Mouse (Mus musculus): ENCODE results near the gene Pth2. TPM values are rescaled to one million over a fixed set of nuclear protein-coding genes. Genes with fewer than 3 reads are reported as not detected.

Pth2 gene
- polyA plus RNA-seq, 1 experiment, result not detected

DNA sequence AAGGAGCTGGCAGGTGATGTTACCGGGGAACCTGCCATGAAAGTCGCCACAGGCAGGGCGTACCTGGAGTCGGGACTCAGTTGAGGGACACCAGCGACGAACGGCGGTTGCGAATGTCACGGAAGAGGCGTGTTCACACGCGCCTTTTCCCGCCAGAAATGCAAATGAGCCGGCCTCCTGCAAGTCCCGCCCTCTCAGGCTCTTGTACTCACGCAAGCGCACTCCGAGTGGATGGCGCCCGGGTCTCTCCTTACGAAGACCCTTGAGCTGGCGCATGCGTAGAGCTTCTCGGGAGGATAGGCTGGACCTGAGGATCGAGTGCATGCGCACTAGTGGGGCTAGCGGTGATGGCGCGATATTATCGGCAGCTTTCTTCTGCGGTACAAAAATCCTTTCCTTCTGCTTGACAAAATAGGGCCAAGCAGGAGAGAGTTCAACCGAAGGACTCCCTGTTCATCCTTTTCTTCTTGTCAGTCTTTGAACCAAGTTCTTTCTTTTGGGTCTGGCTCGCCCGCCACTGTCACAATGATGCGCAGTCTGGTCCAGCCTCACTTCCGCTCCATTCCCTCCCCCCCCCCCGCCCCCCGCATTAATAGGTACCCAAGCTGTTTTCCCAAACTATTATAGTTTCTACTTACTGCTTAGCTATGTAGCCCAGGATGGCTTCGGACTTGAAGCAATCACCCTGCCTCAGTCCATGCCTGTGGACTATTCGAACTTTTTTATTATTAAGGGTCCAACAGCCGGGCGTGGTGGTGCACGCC, 23.8 kb downstream of the Pth2 start, which contains the start of gene Ccdc155:
Gene Ccdc155 (minus strand): TSS at position 513 of the 764 bp plus-strand sequence.
- peak; percentile 86 for TF ChIP-seq POLR2A (IDR thresholded peaks at IDR 0.05; ENCODE audit: low read depth, low read length)
- TF ChIP-seq CTCF (IDR thresholded peaks at IDR 0.05; ENCODE audit: borderline replicate concordance, insufficient read depth, low read length), result no peak
- Histone ChIP-seq H3K4me1 (ENCODE audit: control insufficient read depth, insufficient read depth, low read length) (no peaks in the 10 kb centered on the region), H3K27ac (ENCODE audit: insufficient read depth, low read length) (no peak within 1 kb of the TSS), H3K4me3 (ENCODE audit: insufficient read depth, low read length) (peak within 1 kb of the TSS; percentile 48)

DNA sequence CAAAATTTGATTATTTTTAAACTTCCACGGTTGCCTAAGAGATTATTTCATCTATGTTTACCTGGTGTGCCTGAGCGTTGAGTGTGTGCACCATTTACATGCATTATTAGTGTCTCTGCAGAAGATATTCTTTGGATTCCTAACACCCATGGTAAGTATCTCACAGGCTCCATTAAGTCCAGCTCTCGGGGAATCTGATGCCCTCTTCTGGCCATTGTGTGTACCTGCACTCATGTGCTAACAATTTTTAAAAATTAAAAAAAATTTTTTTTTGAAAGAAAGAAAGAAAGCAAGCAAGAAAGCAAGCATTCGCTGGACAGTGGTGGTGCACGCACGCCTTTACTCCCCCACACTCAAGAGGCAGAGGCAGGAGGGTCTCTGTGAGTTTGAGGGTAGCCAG, 27.5 kb downstream of the Pth2 start:
- TF ChIP-seq CTCF (IDR thresholded peaks at IDR 0.05; ENCODE audit: borderline replicate concordance, insufficient read depth, low read length), result no peak
- TF ChIP-seq POLR2A (IDR thresholded peaks at IDR 0.05; ENCODE audit: low read depth, low read length), result no peak
- Histone ChIP-seq H3K4me1 (ENCODE audit: control insufficient read depth, insufficient read depth, low read length) (no peaks in the 10 kb centered on the region), H3K27ac (ENCODE audit: insufficient read depth, low read length) (no peak overlapping the region), H3K4me3 (ENCODE audit: insufficient read depth, low read length) (no peak overlapping the region)

DNA sequence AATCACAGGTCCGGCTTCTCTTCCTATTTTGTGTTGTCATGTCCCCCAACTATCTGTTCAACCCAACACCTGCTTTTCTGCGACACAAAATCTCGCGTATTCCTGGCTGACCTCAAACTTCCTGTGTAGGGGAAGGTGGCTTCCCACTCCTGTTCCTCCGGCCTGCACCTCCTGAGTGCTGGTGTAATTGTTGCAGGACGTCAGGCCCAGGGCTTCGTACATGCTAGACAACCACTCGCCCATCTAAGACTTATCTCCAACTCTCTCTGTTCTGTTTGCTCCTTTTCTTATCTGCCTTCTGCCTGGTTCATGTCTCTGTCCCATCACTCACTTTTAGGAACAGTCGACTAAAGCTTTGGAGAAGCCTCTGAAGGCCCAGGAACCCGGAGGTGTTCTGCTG, 30.3 kb downstream of the Pth2 start:
- no peak overlapping the region for H3K4me3 ChIP-seq (ENCODE audit: insufficient read depth, low read length)
- no peak for TF ChIP-seq POLR2A (IDR thresholded peaks at IDR 0.05; ENCODE audit: low read depth, low read length)
- no peak for TF ChIP-seq CTCF (IDR thresholded peaks at IDR 0.05; ENCODE audit: borderline replicate concordance, insufficient read depth, low read length)
- H3K4me1 ChIP-seq (ENCODE audit: control insufficient read depth, insufficient read depth, low read length), result peaks cover 2% of the 10 kb centered on the region; the same call in 1 of the 2 replicates
- no peak overlapping the region for H3K27ac ChIP-seq (ENCODE audit: insufficient read depth, low read length)

DNA sequence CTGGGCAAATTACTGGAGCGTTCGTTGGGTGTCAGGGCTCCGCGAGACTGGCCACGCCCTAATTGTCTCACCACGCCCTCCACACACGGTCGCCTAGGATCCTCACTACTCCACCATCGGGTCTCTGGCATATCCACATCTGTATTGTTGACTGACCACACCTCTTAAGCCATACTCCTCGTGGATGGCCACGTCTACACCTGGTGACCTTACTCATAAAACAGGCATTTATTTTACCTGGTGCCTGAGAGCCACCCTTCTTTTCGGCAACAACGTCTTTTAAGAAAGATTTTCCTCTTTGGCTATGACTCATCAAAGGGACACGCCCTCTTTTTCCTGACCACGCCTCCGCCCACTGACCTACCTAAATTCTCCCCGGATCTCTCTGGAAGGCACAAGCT, 31.1 kb downstream of the Pth2 start, which contains the start of gene Dkkl1:
Gene Dkkl1 (minus strand): TSS at position 297 of the 401 bp plus-strand sequence.
- TF ChIP-seq CTCF (IDR thresholded peaks at IDR 0.05; ENCODE audit: borderline replicate concordance, insufficient read depth, low read length), result no peak
- no peak for TF ChIP-seq POLR2A (IDR thresholded peaks at IDR 0.05; ENCODE audit: low read depth, low read length)
- Histone ChIP-seq H3K4me1 (ENCODE audit: control insufficient read depth, insufficient read depth, low read length) (peaks cover 2% of the 10 kb centered on the region; the same call in 1 of the 2 replicates), H3K4me3 (ENCODE audit: insufficient read depth, low read length) (no peak within 1 kb of the TSS), H3K27ac (ENCODE audit: insufficient read depth, low read length) (no peak within 1 kb of the TSS)

DNA sequence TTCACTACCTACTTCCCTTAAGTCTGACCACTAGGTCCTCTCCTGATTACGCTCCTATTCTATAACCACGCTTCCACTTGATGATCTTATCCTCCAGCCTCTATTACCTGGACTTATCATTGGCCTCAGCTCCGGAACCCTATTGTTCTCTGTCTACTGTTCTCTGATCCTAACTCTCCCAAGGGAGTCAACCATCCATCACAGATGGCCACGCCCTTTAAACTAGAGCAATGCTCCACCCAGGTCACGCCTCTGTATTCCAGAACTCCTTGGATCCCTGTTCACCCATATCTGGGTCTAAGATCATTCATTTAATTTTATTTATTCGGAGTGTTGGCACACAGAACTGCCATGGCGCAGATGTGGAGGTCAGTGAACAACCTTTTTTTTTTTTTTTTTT, 31.6 kb downstream of the Pth2 start:
- Histone ChIP-seq H3K4me1 (ENCODE audit: control insufficient read depth, insufficient read depth, low read length) (peaks cover 2% of the 10 kb centered on the region; the same call in 1 of the 2 replicates), H3K4me3 (ENCODE audit: insufficient read depth, low read length) (no peak overlapping the region), H3K27ac (ENCODE audit: insufficient read depth, low read length) (no peak overlapping the region)
- no peak for TF ChIP-seq POLR2A (IDR thresholded peaks at IDR 0.05; ENCODE audit: low read depth, low read length)
- TF ChIP-seq CTCF (IDR thresholded peaks at IDR 0.05; ENCODE audit: borderline replicate concordance, insufficient read depth, low read length), result no peak

DNA sequence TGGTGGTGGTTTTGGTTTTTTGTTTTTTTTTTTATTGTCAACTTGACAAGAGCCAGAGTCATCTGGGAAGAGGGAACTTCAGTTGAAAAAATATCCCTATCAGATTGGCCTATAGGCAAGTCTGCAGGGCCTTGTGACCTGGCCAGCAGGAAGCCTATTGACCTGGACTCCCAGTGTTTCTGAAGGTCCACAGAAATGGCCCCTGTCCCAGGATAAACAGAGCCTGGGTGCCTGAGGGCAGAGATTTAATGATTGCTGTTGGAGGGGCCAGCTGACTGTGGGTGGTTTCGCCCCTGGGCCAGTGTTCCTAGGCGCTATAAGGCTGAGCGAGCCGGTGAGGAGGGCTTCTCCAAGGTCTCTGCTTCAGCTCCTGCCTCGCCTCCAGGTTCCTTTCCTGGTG, 32.9 kb downstream of the Pth2 start:
- H3K4me1 ChIP-seq (ENCODE audit: control insufficient read depth, insufficient read depth, low read length), result peaks cover 2% of the 10 kb centered on the region; the same call in 1 of the 2 replicates
- H3K4me3 ChIP-seq (ENCODE audit: insufficient read depth, low read length), result no peak overlapping the region
- H3K27ac ChIP-seq (ENCODE audit: insufficient read depth, low read length), result no peak overlapping the region
- TF ChIP-seq CTCF (IDR thresholded peaks at IDR 0.05; ENCODE audit: borderline replicate concordance, insufficient read depth, low read length) (no peak), POLR2A (IDR thresholded peaks at IDR 0.05; ENCODE audit: low read depth, low read length) (no peak)

DNA sequence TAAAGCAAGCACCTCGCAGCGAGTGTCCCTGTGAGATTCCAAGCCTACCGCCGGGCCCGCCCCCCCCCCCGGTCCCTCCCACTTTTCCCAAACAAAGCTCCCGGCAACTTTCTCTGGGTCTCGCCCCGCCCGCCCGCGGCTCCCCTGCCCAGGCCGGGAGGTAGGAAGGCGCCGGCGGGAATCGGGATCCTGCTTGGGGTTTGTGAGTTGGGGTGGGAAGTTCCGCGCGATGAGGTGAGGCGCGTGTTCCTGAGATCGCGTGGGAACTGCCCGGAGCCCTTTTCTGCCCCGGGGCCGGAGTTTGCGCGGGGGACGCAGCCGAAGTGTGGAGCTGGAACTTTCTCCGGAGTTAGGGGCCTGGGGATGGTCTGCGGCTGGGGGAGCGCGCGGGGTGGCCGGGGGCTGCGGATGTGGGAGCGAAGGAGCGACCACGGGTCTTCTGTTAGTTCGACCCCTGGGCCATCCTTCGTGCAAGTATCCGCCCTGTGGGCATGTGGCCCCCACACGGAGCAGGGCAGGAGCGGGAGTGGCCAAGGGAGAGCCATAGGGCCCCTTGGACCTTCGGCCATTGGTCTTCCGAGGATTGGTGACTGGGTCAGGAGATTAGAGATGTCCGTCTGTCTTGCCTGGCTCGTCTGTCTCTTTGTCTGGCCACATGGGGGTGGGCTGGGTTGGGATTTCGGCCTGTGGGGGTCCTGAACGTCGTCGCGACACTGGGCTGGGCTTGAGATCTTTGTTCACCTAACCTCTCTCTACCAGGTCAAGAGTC, 35.1 kb downstream of the Pth2 start, which contains the start of gene Tead2:
Gene Tead2 (plus strand): TSS at position 81 of the 769 bp plus-strand sequence.
- peaks cover 2% of the 10 kb centered on the region; the same call in 1 of the 2 replicates for H3K4me1 ChIP-seq (ENCODE audit: control insufficient read depth, insufficient read depth, low read length)
- H3K27ac ChIP-seq (ENCODE audit: insufficient read depth, low read length), result peak within 1 kb of the TSS; percentile 50; the same call in 1 of the 2 replicates
- TF ChIP-seq CTCF (IDR thresholded peaks at IDR 0.05; ENCODE audit: borderline replicate concordance, insufficient read depth, low read length), result no peak
- peak; percentile 65 for TF ChIP-seq POLR2A (IDR thresholded peaks at IDR 0.05; ENCODE audit: low read depth, low read length)
- H3K4me3 ChIP-seq (ENCODE audit: insufficient read depth, low read length), result peak within 1 kb of the TSS; percentile 94

DNA sequence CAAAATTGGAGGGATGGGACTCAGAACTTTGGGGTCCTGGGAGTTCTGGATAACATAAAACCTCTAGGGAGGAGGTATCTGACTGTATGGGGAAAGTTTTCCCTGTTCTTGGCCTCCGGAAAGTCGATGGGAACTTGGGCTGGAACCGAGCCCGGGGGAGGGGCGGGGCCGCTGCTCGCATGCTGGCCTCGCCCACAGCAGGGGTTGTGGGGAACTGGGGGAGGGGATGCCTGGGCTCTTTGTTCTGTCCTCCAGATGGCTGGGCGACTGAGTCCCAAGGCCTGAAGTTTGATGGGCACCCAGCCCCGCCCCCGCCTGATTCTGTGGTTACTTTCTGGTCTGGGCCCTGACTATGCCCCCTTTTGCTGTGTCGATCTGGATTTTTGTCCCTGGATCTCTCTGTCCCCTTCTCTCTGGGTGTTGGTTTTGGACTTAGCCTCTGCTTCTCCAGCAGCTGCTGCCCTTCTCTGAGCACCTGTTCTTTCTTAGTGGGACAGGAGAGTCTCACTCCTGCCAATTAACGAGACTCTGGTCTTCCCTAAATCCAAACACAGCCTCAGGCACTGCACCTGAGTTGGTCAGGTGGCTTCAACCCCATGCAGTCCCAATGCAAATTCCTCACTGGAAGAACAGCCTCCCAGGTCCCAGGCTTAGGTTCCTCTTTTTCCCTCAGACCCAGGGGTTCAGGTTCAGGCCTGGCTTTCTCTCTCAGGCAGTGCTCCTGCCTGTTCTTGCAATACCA, 35.8 kb downstream of the Pth2 start:
- Histone ChIP-seq H3K4me3 (ENCODE audit: insufficient read depth, low read length) (peak overlapping the region; percentile 94), H3K27ac (ENCODE audit: insufficient read depth, low read length) (peak overlapping the region; percentile 50; the same call in 1 of the 2 replicates), H3K4me1 (ENCODE audit: control insufficient read depth, insufficient read depth, low read length) (peaks cover 2% of the 10 kb centered on the region; the same call in 1 of the 2 replicates)
- TF ChIP-seq CTCF (IDR thresholded peaks at IDR 0.05; ENCODE audit: borderline replicate concordance, insufficient read depth, low read length) (no peak), POLR2A (IDR thresholded peaks at IDR 0.05; ENCODE audit: low read depth, low read length) (peak; percentile 23)

DNA sequence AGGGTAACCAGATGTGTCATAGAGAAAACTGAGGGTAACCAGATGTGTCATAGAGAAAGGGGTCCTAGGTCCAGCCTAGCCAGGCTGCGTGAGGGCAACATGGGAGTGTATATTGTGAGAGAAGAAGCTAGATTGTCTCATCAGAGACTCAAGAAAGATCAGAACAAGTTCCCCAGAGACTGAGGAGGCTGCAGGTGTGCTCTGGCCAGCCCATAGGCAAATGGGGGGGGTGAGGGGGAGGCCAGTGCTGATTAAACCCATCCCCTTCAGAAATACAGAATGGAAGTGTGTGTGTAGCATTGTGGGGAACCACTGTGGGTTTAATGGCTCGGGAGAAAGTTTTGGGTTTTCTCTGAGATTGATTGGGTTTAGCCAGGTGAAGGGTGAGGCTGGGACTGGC, 40.9 kb downstream of the Pth2 start:
- TF ChIP-seq CTCF (IDR thresholded peaks at IDR 0.05; ENCODE audit: borderline replicate concordance, insufficient read depth, low read length), result no peak
- TF ChIP-seq POLR2A (IDR thresholded peaks at IDR 0.05; ENCODE audit: low read depth, low read length), result no peak
- Histone ChIP-seq H3K27ac (ENCODE audit: insufficient read depth, low read length) (no peak overlapping the region), H3K4me3 (ENCODE audit: insufficient read depth, low read length) (no peak overlapping the region), H3K4me1 (ENCODE audit: control insufficient read depth, insufficient read depth, low read length) (no peaks in the 10 kb centered on the region)

Measured in embryonic fibroblast, embryonic 13.5 days (primary cell).